Mouse (Mus musculus) common myeloid progenitor, adult 5-6 weeks (primary cell): ENCODE data around the gene Bcar3. TPM values are rescaled to one million over a fixed set of nuclear protein-coding genes. Genes with fewer than 3 reads are reported as not detected.

ENCODE experiments used
- ATAC-seq: replicated peaks from 2 replicates; pipeline ENCODE4 v1.8.0; 2016; ENCODE audit warnings: low read depth, mild to moderate bottlenecking, moderate TSS enrichment, inconsistent platforms; ENCODE audit not compliant: poor library complexity, severe bottlenecking
- total RNA-seq: library from RNA; stranded (forward); fragments of 200-1000, 187-1606 nt; gene quantifications from 2 replicates; pipeline ENCODE4 v1.2.3, GENCODE M21; 2017

Gene Bcar3
- total RNA-seq, 1 experiment from 2014 or later, result 1.0 TPM

GRCm38 (mm10) chr3:122290696-122291095 lies 3.2 kb upstream of the Bcar3 start:
- ATAC-seq, result peak; percentile 58

GRCm38 (mm10) chr3:122291828-122292227 lies 2.1 kb upstream of the Bcar3 start:
- no peak for ATAC-seq

GRCm38 (mm10) chr3:122292300-122293222 lies 1.4 kb upstream of the Bcar3 start:
- ATAC-seq, result peak; percentile 50

GRCm38 (mm10) chr3:122293223-122293953 lies 548 bp upstream of the Bcar3 start:
- no peak for ATAC-seq

GRCm38 (mm10) chr3:122295511-122295910 lies 1.6 kb downstream of the Bcar3 start:
- ATAC-seq, result peak; percentile 59

- no peak for ATAC-seq
Observed at GRCm38 (mm10) chr3:122296979-122297378, 3.0 kb downstream of the Bcar3 start.

- peak; percentile 93 for ATAC-seq
Observed at GRCm38 (mm10) chr3:122300983-122301919, 7.3 kb downstream of the Bcar3 start.

- ATAC-seq, result no peak
Observed at GRCm38 (mm10) chr3:122304560-122304959, 10.6 kb downstream of the Bcar3 start.

GRCm38 (mm10) chr3:122307894-122308671 lies 14.1 kb downstream of the Bcar3 start:
- peak; percentile 26; the same call in 1 of the 2 replicates for ATAC-seq

- ATAC-seq, result peak; percentile 29; the same call in 1 of the 2 replicates
Observed at GRCm38 (mm10) chr3:122308981-122309380, 15.0 kb downstream of the Bcar3 start.

GRCm38 (mm10) chr3:122312078-122312477 lies 18.1 kb downstream of the Bcar3 start:
- peak; percentile 75 for ATAC-seq

- ATAC-seq, result no peak
Observed at GRCm38 (mm10) chr3:122312936-122313629, 19.1 kb downstream of the Bcar3 start.

GRCm38 (mm10) chr3:122313936-122314335 lies 20.0 kb downstream of the Bcar3 start:
- ATAC-seq, result no peak

GRCm38 (mm10) chr3:122316621-122317020 lies 22.7 kb downstream of the Bcar3 start:
- ATAC-seq, result no peak

GRCm38 (mm10) chr3:122317339-122317738 lies 23.4 kb downstream of the Bcar3 start:
- ATAC-seq, result no peak

- peak; percentile 45; the same call in 1 of the 2 replicates for ATAC-seq
Observed at GRCm38 (mm10) chr3:122322226-122322625, 28.3 kb downstream of the Bcar3 start.

- no peak for ATAC-seq
Observed at GRCm38 (mm10) chr3:122323841-122324240, 29.9 kb downstream of the Bcar3 start.

GRCm38 (mm10) chr3:122324528-122324927 lies 30.6 kb downstream of the Bcar3 start:
- no peak for ATAC-seq

GRCm38 (mm10) chr3:122330484-122330883 lies 36.5 kb downstream of the Bcar3 start:
- ATAC-seq, result no peak
